Mouse (Mus musculus) lung, postnatal 0 days (tissue): ENCODE measurements around the gene Ccdc151. TPM values are rescaled to one million over a fixed set of nuclear protein-coding genes. Genes with fewer than 3 reads are reported as not detected.

Experiments used
- ATAC-seq: fragments of 200-750 bp; cut with Nextera tagmentation; 2 replicates; pipeline ENCODE4 v1.8.0; 2017; ENCODE audit warnings: moderate library complexity
- DNase-seq: peaks from one replicate; pipeline ENCODE4 v3.0.0-alpha.2; 2016; ENCODE audit warnings: low spot score
- H3K27ac ChIP-seq: fragments of 300-500 bp; sonication (generic); 2 replicates; pipeline ENCODE4 v1.5.1; 2014; ENCODE audit warnings: antibody characterized with exemption, mild to moderate bottlenecking, low read length, mixed read lengths
- H3K27me3 ChIP-seq: fragments of 300-500 bp; sonication (generic); replicated peaks from 2 replicates; pipeline ENCODE4 v1.6.1; 2014; ENCODE audit warnings: low read length, mixed read lengths; ENCODE audit not compliant: insufficient read depth
- H3K36me3 ChIP-seq: fragments of 300-500 bp; sonication (generic); 2 replicates; pipeline ENCODE4 v1.6.1; 2014; ENCODE audit warnings: low read length, mixed read lengths; ENCODE audit not compliant: insufficient read depth
- H3K4me1 ChIP-seq: fragments of 300-500 bp; sonication (generic); 2 replicates; pipeline ENCODE4 v1.6.1; 2014; ENCODE audit warnings: antibody characterized with exemption, low read depth, low read length, mixed read lengths; ENCODE audit not compliant: insufficient read depth
- H3K4me2 ChIP-seq: fragments of 300-500 bp; sonication (generic); replicated peaks from 2 replicates; pipeline ENCODE4 v1.6.1; 2014; ENCODE audit warnings: low read depth, mild to moderate bottlenecking, low read length, moderate library complexity, mixed read lengths
- H3K4me3 ChIP-seq: fragments of 300-500 bp; sonication (generic); 2 replicates; pipeline ENCODE4 v1.5.1; 2014; ENCODE audit warnings: low read depth, low read length
- H3K9ac ChIP-seq: fragments of 300-500 bp; sonication (generic); replicated peaks from 2 replicates; pipeline ENCODE4 v1.6.1; 2014; ENCODE audit warnings: low read depth, mild to moderate bottlenecking
- H3K9me3 ChIP-seq: fragments of 300-500 bp; sonication (generic); 2 replicates; pipeline ENCODE4 v1.6.1; 2016; ENCODE audit warnings: low read length, mixed read lengths
- CTCF ChIP-seq: IDR thresholded peaks from 2 replicates; pipeline ENCODE4 v1.5.1; 2016; ENCODE audit warnings: antibody characterized with exemption, mild to moderate bottlenecking
- EP300 ChIP-seq: IDR thresholded peaks from 2 replicates; pipeline ENCODE4 v1.6.1; 2016; ENCODE audit warnings: antibody characterized with exemption, mild to moderate bottlenecking, control low read depth
- WGBS: fragments of 180-500 bp; shearing (Covaris S2); extraction: QIAGEN DNeasy Blood & Tissue Kit; methylation state at CpG from one replicate; pipeline ENCODE4 v1.1.7; 2014; 5-methylcytosine and 5-hydroxymethylcytosine counted together
- polyA plus RNA-seq: library from polyadenylated mRNA; unstranded; fragments of >200 nt; fragmentation: Nextera tagmentation; extraction: Ambion mirVana; gene quantifications from 2 replicates; pipeline ENCODE4 v1.2.1, GENCODE M21; 2015

The Ccdc151 gene
- polyA plus RNA-seq, 1 experiment from 2014 or later: 5.3 TPM

GRCm38 (mm10) chr9:21947540-21948130 lies 54.8 kb downstream of the Ccdc151 start:
- TF ChIP-seq EP300: no peak
- TF ChIP-seq CTCF: no peak

DNA sequence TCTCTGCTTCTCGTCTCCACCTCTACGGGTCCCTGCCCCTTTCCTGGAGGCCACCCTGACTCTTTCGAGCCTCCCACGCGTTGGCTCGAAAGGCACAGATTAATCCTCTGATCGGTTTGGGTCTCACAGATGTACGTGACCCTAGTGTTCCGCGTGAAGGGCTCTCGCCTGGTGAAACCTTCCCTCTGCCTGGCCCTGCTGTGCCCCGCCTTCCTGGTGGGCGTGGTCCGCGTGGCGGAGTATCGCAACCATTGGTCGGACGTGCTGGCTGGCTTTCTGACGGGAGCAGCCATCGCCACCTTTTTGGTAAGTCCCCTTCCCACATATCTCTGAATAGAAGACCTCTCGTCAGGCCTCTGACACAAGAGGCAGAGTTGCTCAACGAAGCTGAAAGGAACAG lies 58.2 kb downstream of the Ccdc151 start:
- Histone ChIP-seq H3K4me2 (no peak overlapping the region), H3K4me3 (no peak overlapping the region), H3K4me1 (no peaks in the 10 kb centered on the region), H3K36me3 (no peaks in the 10 kb centered on the region), H3K9me3 (no peaks in the 10 kb centered on the region), H3K9ac (no peak overlapping the region), H3K27ac (no peak overlapping the region), H3K27me3 (no peaks in the 10 kb centered on the region)
- no peak for DNase-seq
- ATAC-seq: no peak
- 15% methylated on average over 23 of the region's 23 CpGs for WGBS
- TF ChIP-seq EP300 (no peak), CTCF (no peak)

More at GRCm38 (mm10) chr9:21947540-21948130, 54.8 kb downstream of the Ccdc151 start:
- 11% methylated on average over 26 of the region's 28 CpGs for whole genome bisulfite sequencing
- no peak overlapping the region for H3K4me3 ChIP-seq
- no peaks in the 10 kb centered on the region for H3K4me1 ChIP-seq
- H3K4me2 ChIP-seq: no peak overlapping the region
- H3K9me3 ChIP-seq: no peaks in the 10 kb centered on the region
- H3K36me3 ChIP-seq: no peaks in the 10 kb centered on the region
- no peak overlapping the region for H3K27ac ChIP-seq
- ATAC-seq: no peak
- H3K27me3 ChIP-seq: no peaks in the 10 kb centered on the region
- DNase-seq: no peak
- no peak overlapping the region for H3K9ac ChIP-seq

- H3K4me3 ChIP-seq: no peak overlapping the region
- TF ChIP-seq EP300 (no peak), CTCF (no peak)
- no peaks in the 10 kb centered on the region for H3K36me3 ChIP-seq
- no peak overlapping the region for H3K27ac ChIP-seq
- no peaks in the 10 kb centered on the region for H3K9me3 ChIP-seq
- no peak overlapping the region for H3K4me2 ChIP-seq
- no peak overlapping the region for H3K9ac ChIP-seq
- WGBS: 39% methylated on average over 12 of the region's 12 CpGs
- H3K4me1 ChIP-seq: no peaks in the 10 kb centered on the region
- no peaks in the 10 kb centered on the region for H3K27me3 ChIP-seq
- ATAC-seq (no peak), DNase-seq (no peak)
Measured at GRCm38 (mm10) chr9:21943638-21944037, 58.8 kb downstream of the Ccdc151 start.

DNA sequence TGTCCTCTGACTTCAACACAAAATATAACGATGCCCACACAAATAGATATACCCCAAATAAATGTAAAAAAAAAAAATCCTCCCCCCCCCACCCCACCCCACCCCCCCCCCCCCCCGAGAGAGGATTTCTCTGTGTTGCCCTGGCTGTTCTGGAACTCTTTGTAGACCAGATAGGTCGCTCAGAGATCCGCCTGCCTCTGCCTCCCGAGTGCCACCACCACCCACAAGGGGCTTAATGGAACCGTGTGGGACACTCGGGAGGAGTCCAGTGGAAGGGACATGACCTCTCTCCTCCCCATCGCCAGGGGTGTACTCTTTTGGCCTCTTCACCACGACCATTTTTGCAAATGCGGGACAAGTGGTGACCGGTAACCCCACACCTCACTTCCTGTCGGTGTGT lies 59.4 kb downstream of the Ccdc151 start:
- no peak for TF ChIP-seq EP300
- no peak for TF ChIP-seq CTCF
- no peaks in the 10 kb centered on the region for H3K27me3 ChIP-seq
- no peaks in the 10 kb centered on the region for H3K36me3 ChIP-seq
- no peak overlapping the region for H3K9ac ChIP-seq
- no peak overlapping the region for H3K4me2 ChIP-seq
- WGBS: 75% methylated on average over 12 of the region's 12 CpGs
- no peak overlapping the region for H3K27ac ChIP-seq
- no peak for DNase-seq
- H3K4me1 ChIP-seq: no peaks in the 10 kb centered on the region
- ATAC-seq: no peak
- no peaks in the 10 kb centered on the region for H3K9me3 ChIP-seq
- no peak overlapping the region for H3K4me3 ChIP-seq

Other genes starting within 250 kb of the Ccdc151 start
- gene Spc24, start 242.3 kb downstream of the Ccdc151 start, polyA plus RNA-seq: 13.4 and 15.7 TPM in 2 replicates
- gene Kank2, start 203.9 kb downstream of the Ccdc151 start, polyA plus RNA-seq: 23.3 and 24.0 TPM in 2 replicates
- gene Angptl8, start 167.1 kb downstream of the Ccdc151 start, polyA plus RNA-seq: 6.2 and 7.4 TPM in 2 replicates
- gene Dock6, start 150.0 kb downstream of the Ccdc151 start, polyA plus RNA-seq: 35.8 and 43.2 TPM in 2 replicates
- 28.4 and 31.0 TPM in 2 replicates for gene Rab3d, start 84.4 kb downstream of the Ccdc151 start, polyA plus RNA-seq
- 1.2 and 1.4 TPM in 2 replicates for gene Ccdc159, start 75.2 kb downstream of the Ccdc151 start, polyA plus RNA-seq
- 106 and 107 TPM in 2 replicates for gene Tmem205, start 75.1 kb downstream of the Ccdc151 start, polyA plus RNA-seq
- gene Plppr2, start 65.6 kb downstream of the Ccdc151 start, polyA plus RNA-seq: 2.2 and 3.3 TPM in 2 replicates
- 5.7 and 5.8 TPM in 2 replicates for gene Swsap1, start 46.9 kb downstream of the Ccdc151 start, polyA plus RNA-seq
- 5.7 and 7.4 TPM in 2 replicates for gene Epor, start 39.1 kb downstream of the Ccdc151 start, polyA plus RNA-seq
- gene Rgl3, start 13.2 kb downstream of the Ccdc151 start, polyA plus RNA-seq: 6.0 and 6.4 TPM in 2 replicates
- 51.9 and 56.1 TPM in 2 replicates for gene Prkcsh, start 172 bp upstream of the Ccdc151 start, polyA plus RNA-seq
- gene Elavl3, start 49.4 kb upstream of the Ccdc151 start, polyA plus RNA-seq: 0.04 TPM in 1 of 2 replicates, not detected in the other
- gene Gm49318, start 68.6 kb upstream of the Ccdc151 start, polyA plus RNA-seq: not detected in 2 replicates
- gene Zfp653, start 68.7 kb upstream of the Ccdc151 start, polyA plus RNA-seq: 8.8 and 8.9 TPM in 2 replicates
- 21.3 and 21.9 TPM in 2 replicates for gene Ecsit, start 82.8 kb upstream of the Ccdc151 start, polyA plus RNA-seq
- gene Cnn1, start 96.6 kb upstream of the Ccdc151 start, polyA plus RNA-seq: 43.7 and 64.8 TPM in 2 replicates
- gene Elof1, start 114.5 kb upstream of the Ccdc151 start, polyA plus RNA-seq: 188 and 191 TPM in 2 replicates
- 8.9 and 9.1 TPM in 2 replicates for gene Acp5, start 133.1 kb upstream of the Ccdc151 start, polyA plus RNA-seq
- gene Pigyl, start 154.2 kb upstream of the Ccdc151 start, polyA plus RNA-seq: 100 and 112 TPM in 2 replicates
- 0.49 and 1.0 TPM in 2 replicates for gene Zfp872, start 185.5 kb upstream of the Ccdc151 start, polyA plus RNA-seq
- 17.8 and 20.0 TPM in 2 replicates for gene Zfp809, start 223.1 kb upstream of the Ccdc151 start, polyA plus RNA-seq